In genomic region chr7:4668506-4668905, GRCm38 (mm10) we compare ENCODE assay signal across 20 mouse cellular contexts. TPM values are rescaled to one million over a fixed set of nuclear protein-coding genes. Genes with fewer than 3 reads are reported as not detected.
"Had no signal": no experiment of that assay in that cellular context is flagged by ENCODE, and none has a peak within 500 bp of the region (broad histone marks: within the 10 kb centered on the region; RNA-seq: fewer than 3 reads in every experiment).

No protein-coding gene starts in this region.

- H3K4me3 ChIP-seq: lung, embryonic 15.5 days; megakaryocyte, embryonic 14.5 days; midbrain, embryonic 13.5 days; midbrain, embryonic 15.5 days; neural tube, embryonic 12.5 days; stomach, embryonic 15.5 days had no signal

- H3K27ac ChIP-seq: lung, embryonic 15.5 days; macrophage; midbrain, embryonic 13.5 days; midbrain, embryonic 15.5 days; neural tube, embryonic 12.5 days; stomach, embryonic 15.5 days; stomach, postnatal 0 days had no signal

- H3K27me3 ChIP-seq: lung, embryonic 15.5 days; megakaryocyte, embryonic 14.5 days; midbrain, embryonic 13.5 days; midbrain, embryonic 15.5 days; neural tube, embryonic 12.5 days; stomach, embryonic 15.5 days had no signal

- H3K4me2 ChIP-seq: lung, embryonic 15.5 days; midbrain, embryonic 11.5 days; midbrain, embryonic 13.5 days; midbrain, embryonic 15.5 days; neural tube, embryonic 12.5 days; stomach, embryonic 15.5 days had no signal

- H3K4me1 ChIP-seq: midbrain, embryonic 13.5 days; midbrain, embryonic 15.5 days; neural tube, embryonic 12.5 days; stomach, embryonic 15.5 days had no signal

- DNase-seq: lung, adult 2 months; lung, postnatal 14 days; lung, postnatal 36 days; right cerebral cortex, postnatal 14 days; thymus, adult 2 months; thymus, postnatal 25 days; thymus, postnatal 4 days had no signal

- ATAC-seq: lung, postnatal 0 days; midbrain, embryonic 13.5 days; midbrain, embryonic 15.5 days had no signal

- H3K9me3 ChIP-seq: lung, embryonic 15.5 days; megakaryocyte, embryonic 14.5 days; midbrain, embryonic 13.5 days; midbrain, embryonic 15.5 days; neural tube, embryonic 12.5 days; stomach, embryonic 15.5 days had no signal

- H3K9ac ChIP-seq: lung, embryonic 15.5 days; midbrain, embryonic 13.5 days; midbrain, embryonic 15.5 days; neural tube, embryonic 12.5 days; stomach, embryonic 15.5 days had no signal

RNA-seq across cellular contexts. Expression of gene Brsk1, which starts 21.9 kb away (rescaled TPM):
- total RNA-seq: monocyte, adult 5-6 weeks; neutrophil, adult 5-6 weeks had no signal
- polyA plus RNA-seq: macrophage had no signal

RNA-seq across cellular contexts. Expression of gene Tmem150b, which starts 56.5 kb away (rescaled TPM):
- total RNA-seq: midbrain, postnatal 0 days had no signal
- polyA plus RNA-seq: midbrain, embryonic 11.5 days had no signal
